Mouse (Mus musculus) limb, embryonic 12.5 days (tissue): ENCODE data around the gene Papola. TPM values are rescaled to one million over a fixed set of nuclear protein-coding genes. Genes with fewer than 3 reads are reported as not detected.

Source experiments
- ATAC-seq: fragments of 200-750 bp; cut with Nextera tagmentation; 2 replicates; pipeline ENCODE4 v1.8.0; 2017; ENCODE audit warnings: low read depth, moderate TSS enrichment; ENCODE audit not compliant: insufficient number of reproducible peaks, insufficient read depth, low FRiP score, low TSS enrichment
- H3K27ac ChIP-seq: fragments of 300-500 bp; sonication (generic); 2 replicates; pipeline ENCODE4 v1.5.1; 2016; ENCODE audit warnings: mild to moderate bottlenecking, moderate library complexity
- H3K27me3 ChIP-seq: fragments of 300-500 bp; sonication (generic); 2 replicates; pipeline ENCODE4 v1.6.1; 2016; ENCODE audit warnings: mild to moderate bottlenecking, moderate library complexity
- H3K36me3 ChIP-seq: fragments of 300-500 bp; sonication (generic); 2 replicates; pipeline ENCODE4 v1.6.1; 2016; ENCODE audit warnings: mild to moderate bottlenecking, moderate library complexity
- H3K4me1 ChIP-seq: fragments of 300-500 bp; sonication (generic); replicated peaks from 2 replicates; pipeline ENCODE4 v1.6.1; 2016
- H3K4me2 ChIP-seq: fragments of 300-500 bp; sonication (generic); 2 replicates; pipeline ENCODE4 v1.6.1; 2016; ENCODE audit warnings: mild to moderate bottlenecking, moderate library complexity
- H3K4me3 ChIP-seq: fragments of 300-500 bp; sonication (generic); replicated peaks from 2 replicates; pipeline ENCODE4 v1.5.1; 2016; ENCODE audit warnings: mild to moderate bottlenecking
- H3K9ac ChIP-seq: fragments of 300-500 bp; sonication (generic); replicated peaks from 2 replicates; pipeline ENCODE4 v1.6.1; 2016; ENCODE audit warnings: mild to moderate bottlenecking, moderate library complexity
- H3K9me3 ChIP-seq: fragments of 300-500 bp; sonication (generic); 2 replicates; pipeline ENCODE4 v1.6.1; 2016; ENCODE audit warnings: mild to moderate bottlenecking, moderate library complexity
- WGBS: fragments of 180-500 bp; shearing (Covaris S2); methylation state at CpG from one replicate; pipeline ENCODE4 v1.1.7; 2016; 5-methylcytosine and 5-hydroxymethylcytosine counted together
- polyA plus RNA-seq: library from polyadenylated mRNA; unstranded; fragments of >200 nt; fragmentation: Nextera tagmentation; extraction: Ambion mirVana; gene quantifications from 2 replicates; pipeline ENCODE4 v1.2.1, GENCODE M21; 2016

Papola gene
- polyA plus RNA-seq, 1 experiment from 2014 or later, result 289 TPM

DNA sequence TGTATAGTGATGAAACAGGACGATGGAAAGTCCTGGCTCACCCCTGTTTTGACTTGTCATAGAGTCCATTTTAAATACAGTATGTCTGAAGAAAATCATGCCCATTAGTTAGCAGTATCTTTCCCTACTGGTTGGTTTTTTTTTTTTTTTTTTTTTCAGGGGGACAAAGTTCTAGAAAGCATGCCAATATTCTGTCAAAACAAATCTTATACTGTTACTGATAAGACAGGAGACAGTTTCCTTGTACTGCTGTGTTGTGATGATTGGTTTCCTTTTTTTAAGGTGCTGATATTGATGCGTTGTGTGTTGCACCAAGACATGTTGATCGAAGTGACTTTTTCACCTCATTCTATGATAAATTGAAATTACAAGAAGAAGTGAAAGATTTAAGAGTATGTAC lies 21.7 kb downstream of the Papola start:
- Histone ChIP-seq H3K4me1 (no peaks in the 10 kb centered on the region), H3K9me3 (no peaks in the 10 kb centered on the region), H3K9ac (no peak overlapping the region), H3K27me3 (no peaks in the 10 kb centered on the region), H3K36me3 (peaks cover 91% of the 10 kb centered on the region), H3K4me3 (no peak overlapping the region), H3K27ac (no peak overlapping the region), H3K4me2 (no peak overlapping the region)
- WGBS, result 97% methylated on average over 3 of the region's 3 CpGs
- no peak for ATAC-seq

DNA sequence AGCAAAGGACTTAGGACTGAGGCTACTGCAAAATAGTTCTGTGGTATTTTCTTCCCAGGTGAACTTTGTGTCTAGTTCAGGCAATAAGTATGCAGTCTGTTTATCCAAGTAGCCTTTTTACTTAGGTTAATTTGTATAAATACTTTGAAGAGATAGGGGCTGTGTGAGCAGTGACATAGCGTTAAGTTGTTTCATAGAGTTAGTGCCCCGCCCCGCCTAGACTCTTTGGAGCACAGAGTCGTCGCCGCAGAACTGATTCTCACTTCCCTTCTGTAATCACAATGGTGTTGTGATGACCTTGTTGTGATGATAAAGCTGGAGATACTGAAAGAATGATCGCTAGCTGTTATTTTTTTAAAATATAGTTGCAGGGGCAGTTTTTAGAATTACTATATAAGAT lies 22.9 kb downstream of the Papola start:
- peaks cover 91% of the 10 kb centered on the region for H3K36me3 ChIP-seq
- WGBS, result 94% methylated on average over 7 of the region's 7 CpGs
- H3K4me3 ChIP-seq, result no peak overlapping the region
- H3K9ac ChIP-seq, result no peak overlapping the region
- no peak for ATAC-seq
- no peaks in the 10 kb centered on the region for H3K4me1 ChIP-seq
- H3K27ac ChIP-seq, result no peak overlapping the region
- H3K27me3 ChIP-seq, result no peaks in the 10 kb centered on the region
- H3K4me2 ChIP-seq, result no peak overlapping the region
- H3K9me3 ChIP-seq, result no peaks in the 10 kb centered on the region

DNA sequence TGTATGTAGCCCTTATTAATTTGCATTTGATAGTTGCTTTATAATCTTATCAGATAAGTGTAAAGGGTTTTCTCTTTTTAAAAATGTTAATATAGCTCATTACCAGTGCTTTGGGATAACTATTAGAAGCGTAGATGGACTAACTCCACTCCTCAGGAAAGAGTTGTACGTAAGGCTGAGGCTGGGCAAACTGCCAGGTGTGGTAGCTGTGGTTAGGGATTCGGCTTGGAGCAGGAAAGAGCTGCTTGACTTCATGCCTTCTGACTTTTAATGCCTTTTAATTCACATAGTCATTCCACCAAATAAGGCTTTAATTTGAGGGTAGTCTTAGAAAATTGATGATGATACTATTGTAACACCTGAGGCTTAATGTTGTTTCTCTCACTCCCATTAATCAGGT lies 24.5 kb downstream of the Papola start:
- peaks cover 88% of the 10 kb centered on the region for H3K36me3 ChIP-seq
- no peaks in the 10 kb centered on the region for H3K4me1 ChIP-seq
- no peak overlapping the region for H3K27ac ChIP-seq
- no peaks in the 10 kb centered on the region for H3K9me3 ChIP-seq
- H3K4me3 ChIP-seq, result no peak overlapping the region
- WGBS, result 73% methylated on average over 3 of the region's 3 CpGs
- H3K27me3 ChIP-seq, result no peaks in the 10 kb centered on the region
- no peak overlapping the region for H3K4me2 ChIP-seq
- no peak for ATAC-seq
- no peak overlapping the region for H3K9ac ChIP-seq

DNA sequence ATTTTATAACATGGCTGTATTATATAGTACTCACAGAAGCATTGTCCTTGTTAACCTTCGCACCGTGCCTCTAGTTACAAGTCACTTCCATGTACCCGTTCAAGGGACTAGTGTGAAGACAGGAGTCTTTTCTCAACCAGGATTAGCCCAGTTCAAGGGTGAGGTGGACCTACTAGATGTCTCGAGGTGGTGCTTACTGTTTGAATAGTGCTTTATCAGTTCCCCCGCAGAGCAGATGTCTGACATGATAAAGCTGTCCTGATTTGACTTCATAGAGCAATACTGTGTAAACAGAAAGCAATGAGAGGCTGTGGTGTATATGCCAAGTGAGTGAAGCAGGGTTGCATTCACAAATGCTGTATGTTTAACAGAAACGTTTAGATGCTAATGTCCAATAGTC lies 26.1 kb downstream of the Papola start:
- H3K27me3 ChIP-seq, result no peaks in the 10 kb centered on the region
- ATAC-seq, result no peak
- no peak overlapping the region for H3K4me2 ChIP-seq
- no peak overlapping the region for H3K4me3 ChIP-seq
- peaks cover 88% of the 10 kb centered on the region for H3K36me3 ChIP-seq
- no peaks in the 10 kb centered on the region for H3K9me3 ChIP-seq
- no peaks in the 10 kb centered on the region for H3K4me1 ChIP-seq
- H3K27ac ChIP-seq, result no peak overlapping the region
- no peak overlapping the region for H3K9ac ChIP-seq
- 91% methylated on average over 6 of the region's 6 CpGs for WGBS

DNA sequence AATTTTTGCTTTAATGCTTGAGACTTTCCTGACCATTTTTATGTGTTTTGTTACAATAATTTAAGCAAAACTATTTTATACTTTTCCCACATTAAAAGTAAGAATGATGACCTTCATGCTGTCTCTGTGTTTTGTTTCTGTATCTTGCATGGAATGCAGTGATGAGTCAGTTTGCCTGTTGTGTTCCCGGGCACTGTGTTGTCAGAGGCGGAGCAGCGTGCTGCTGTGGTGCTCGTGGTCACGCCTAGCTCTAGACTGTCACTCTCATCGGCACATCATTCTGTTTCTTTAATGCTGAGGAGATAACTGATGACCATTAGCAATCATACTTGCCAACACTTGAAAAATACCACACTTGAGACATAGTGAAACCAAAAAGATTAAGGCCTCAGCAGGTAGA lies 29.5 kb downstream of the Papola start:
- 92% methylated on average over 6 of the region's 6 CpGs for WGBS
- H3K27me3 ChIP-seq, result no peaks in the 10 kb centered on the region
- no peak overlapping the region for H3K27ac ChIP-seq
- no peak overlapping the region for H3K9ac ChIP-seq
- no peaks in the 10 kb centered on the region for H3K4me1 ChIP-seq
- peaks cover 79% of the 10 kb centered on the region for H3K36me3 ChIP-seq
- no peak for ATAC-seq
- no peaks in the 10 kb centered on the region for H3K9me3 ChIP-seq
- no peak overlapping the region for H3K4me3 ChIP-seq
- H3K4me2 ChIP-seq, result no peak overlapping the region

DNA sequence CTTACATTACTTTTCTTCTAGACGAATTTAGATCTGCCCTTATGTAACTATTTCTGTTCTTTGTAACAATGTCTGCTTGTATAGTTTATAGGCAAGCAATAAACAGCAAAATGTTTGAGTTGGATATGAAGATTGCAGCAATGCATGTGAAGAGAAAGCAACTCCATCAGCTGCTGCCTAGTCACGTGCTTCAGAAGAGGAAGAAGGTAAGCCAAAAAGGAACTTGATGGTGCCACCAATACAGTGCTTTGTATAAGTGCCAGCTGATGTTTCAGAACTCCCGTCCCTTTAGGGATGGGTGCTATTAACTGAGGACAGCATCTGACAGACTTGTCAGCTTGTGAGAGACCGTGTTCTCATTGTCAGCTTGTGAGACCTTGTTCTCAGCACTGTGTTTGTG lies 39.0 kb downstream of the Papola start:
- no peaks in the 10 kb centered on the region for H3K27me3 ChIP-seq
- no peak overlapping the region for H3K4me2 ChIP-seq
- H3K4me3 ChIP-seq, result no peak overlapping the region
- no peak for ATAC-seq
- H3K36me3 ChIP-seq, result peaks cover 98% of the 10 kb centered on the region
- H3K9ac ChIP-seq, result no peak overlapping the region
- 87% methylated on average over 4 of the region's 4 CpGs for WGBS
- no peaks in the 10 kb centered on the region for H3K9me3 ChIP-seq
- no peaks in the 10 kb centered on the region for H3K4me1 ChIP-seq
- H3K27ac ChIP-seq, result no peak overlapping the region

DNA sequence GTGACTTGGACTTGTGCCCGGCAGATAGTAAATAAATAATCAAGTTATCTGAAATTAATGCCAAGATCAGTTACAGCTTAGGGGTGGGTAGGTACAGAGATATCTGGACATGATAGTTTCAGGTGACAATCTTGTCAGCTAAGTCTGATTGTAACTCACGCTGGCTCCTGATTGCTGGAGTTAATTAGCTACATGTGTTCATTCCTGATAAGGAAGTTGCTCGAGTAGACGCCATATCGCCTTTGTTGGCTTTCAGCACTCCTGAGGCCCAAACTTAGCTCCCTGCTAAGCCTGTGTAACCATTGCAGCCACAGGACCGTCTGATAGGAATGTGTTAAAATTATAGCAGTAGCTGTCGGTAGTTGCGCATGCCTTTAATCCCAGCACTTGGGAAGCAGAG lies 40.2 kb downstream of the Papola start:
- peaks cover 98% of the 10 kb centered on the region for H3K36me3 ChIP-seq
- H3K9me3 ChIP-seq, result no peaks in the 10 kb centered on the region
- no peak for ATAC-seq
- no peak overlapping the region for H3K4me3 ChIP-seq
- H3K4me2 ChIP-seq, result no peak overlapping the region
- no peak overlapping the region for H3K27ac ChIP-seq
- H3K4me1 ChIP-seq, result no peaks in the 10 kb centered on the region
- 65% methylated on average over 8 of the region's 8 CpGs for WGBS
- H3K27me3 ChIP-seq, result no peaks in the 10 kb centered on the region
- no peak overlapping the region for H3K9ac ChIP-seq

DNA sequence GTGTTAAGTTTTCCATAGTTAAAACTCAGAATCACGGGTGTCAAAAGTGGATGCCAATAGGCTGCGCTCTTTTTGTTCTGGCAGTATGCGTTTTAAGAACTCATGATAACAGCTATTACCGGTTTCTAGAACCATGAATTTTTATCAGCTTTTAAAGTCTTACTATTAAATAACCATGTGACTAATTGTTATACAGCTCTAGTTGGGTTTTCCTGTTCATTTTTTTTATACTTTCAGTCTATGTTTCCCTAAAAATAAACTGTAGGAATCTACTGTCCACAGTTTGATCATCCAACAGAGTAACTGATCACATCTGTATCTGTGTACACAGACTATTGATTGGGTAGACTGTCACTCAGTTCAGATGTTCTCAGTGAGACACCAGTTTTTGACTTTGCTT lies 40.8 kb downstream of the Papola start:
- no peak overlapping the region for H3K27ac ChIP-seq
- no peak overlapping the region for H3K4me2 ChIP-seq
- no peaks in the 10 kb centered on the region for H3K27me3 ChIP-seq
- no peak overlapping the region for H3K9ac ChIP-seq
- no peak overlapping the region for H3K4me3 ChIP-seq
- 89% methylated on average over 4 of the region's 4 CpGs for WGBS
- no peaks in the 10 kb centered on the region for H3K4me1 ChIP-seq
- no peak for ATAC-seq
- H3K9me3 ChIP-seq, result no peaks in the 10 kb centered on the region
- H3K36me3 ChIP-seq, result peaks cover 97% of the 10 kb centered on the region

DNA sequence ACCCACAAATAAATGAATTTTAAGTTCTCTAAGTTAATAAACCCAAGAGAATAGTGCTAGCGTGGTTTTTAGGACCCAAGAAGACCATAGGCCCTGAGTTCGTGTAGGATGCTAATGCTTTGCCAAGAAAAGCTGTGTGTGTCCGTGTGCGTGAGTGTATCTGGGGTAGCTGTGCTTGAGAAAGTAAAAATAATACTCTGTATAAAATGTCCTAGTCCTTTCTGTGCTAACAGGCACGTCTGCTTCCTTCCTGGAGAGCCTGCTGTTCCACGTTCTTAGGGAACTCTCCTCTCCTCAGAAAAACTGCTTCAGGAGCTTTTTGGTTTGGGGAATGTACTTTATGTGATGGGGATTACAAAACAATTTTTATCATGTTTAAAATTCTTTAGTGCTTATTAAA lies 48.0 kb downstream of the Papola start:
- Histone ChIP-seq H3K36me3 (peaks cover 89% of the 10 kb centered on the region), H3K4me1 (no peaks in the 10 kb centered on the region), H3K4me3 (no peak overlapping the region), H3K4me2 (no peak overlapping the region), H3K9ac (no peak overlapping the region), H3K9me3 (no peaks in the 10 kb centered on the region), H3K27ac (no peak overlapping the region), H3K27me3 (no peaks in the 10 kb centered on the region)
- no peak for ATAC-seq
- WGBS, result 87% methylated on average over 6 of the region's 6 CpGs

DNA sequence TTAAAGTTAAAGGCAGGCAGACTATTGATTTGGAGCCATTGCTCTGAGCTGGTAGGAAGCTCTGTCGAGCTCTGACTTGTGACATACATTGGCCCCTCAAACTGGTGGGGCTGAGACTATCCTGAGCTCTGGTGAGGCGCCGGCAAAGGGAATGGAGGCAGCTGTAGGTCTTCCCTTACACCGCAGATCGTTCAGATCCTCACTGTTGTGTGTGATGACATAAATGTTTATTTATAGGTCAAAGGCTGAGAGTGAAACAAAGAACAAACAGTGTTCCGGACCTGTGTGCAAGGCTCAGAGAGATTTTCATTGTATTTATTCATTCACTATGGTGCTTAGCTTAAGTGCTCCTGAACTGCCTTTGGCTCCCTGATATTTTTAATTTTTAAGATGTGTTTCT lies 50.4 kb downstream of the Papola start:
- Histone ChIP-seq H3K4me2 (no peak overlapping the region), H3K4me3 (no peak overlapping the region), H3K9ac (no peak overlapping the region), H3K27ac (no peak overlapping the region), H3K9me3 (no peaks in the 10 kb centered on the region), H3K27me3 (no peaks in the 10 kb centered on the region), H3K4me1 (no peaks in the 10 kb centered on the region), H3K36me3 (peaks cover 83% of the 10 kb centered on the region)
- WGBS, result 83% methylated on average over 6 of the region's 6 CpGs
- ATAC-seq, result no peak

DNA sequence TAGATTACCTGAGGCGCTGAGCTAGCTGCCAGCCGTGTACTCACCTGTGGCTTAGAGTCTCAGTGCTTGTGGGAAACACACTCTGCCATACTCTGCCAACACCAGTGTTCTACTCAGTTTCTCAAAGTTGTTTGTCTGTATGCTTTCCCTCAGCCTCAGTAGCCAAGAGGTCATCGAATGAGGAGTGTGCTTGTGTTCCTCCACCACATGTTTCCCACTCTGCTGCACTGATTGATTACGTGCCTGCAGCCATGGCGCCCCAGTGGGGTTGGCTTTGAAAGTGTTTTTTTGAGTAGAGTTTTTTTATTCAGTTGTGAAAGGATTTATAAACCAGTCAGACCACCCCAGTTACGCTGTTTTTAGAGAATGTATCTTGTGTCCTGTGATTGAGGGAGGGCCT lies 51.1 kb downstream of the Papola start:
- no peaks in the 10 kb centered on the region for H3K9me3 ChIP-seq
- no peak overlapping the region for H3K27ac ChIP-seq
- no peaks in the 10 kb centered on the region for H3K27me3 ChIP-seq
- ATAC-seq, result no peak
- no peak overlapping the region for H3K9ac ChIP-seq
- H3K4me2 ChIP-seq, result no peak overlapping the region
- no peak overlapping the region for H3K4me3 ChIP-seq
- H3K36me3 ChIP-seq, result peaks cover 85% of the 10 kb centered on the region
- WGBS, result 60% methylated on average over 6 of the region's 6 CpGs
- H3K4me1 ChIP-seq, result no peaks in the 10 kb centered on the region

DNA sequence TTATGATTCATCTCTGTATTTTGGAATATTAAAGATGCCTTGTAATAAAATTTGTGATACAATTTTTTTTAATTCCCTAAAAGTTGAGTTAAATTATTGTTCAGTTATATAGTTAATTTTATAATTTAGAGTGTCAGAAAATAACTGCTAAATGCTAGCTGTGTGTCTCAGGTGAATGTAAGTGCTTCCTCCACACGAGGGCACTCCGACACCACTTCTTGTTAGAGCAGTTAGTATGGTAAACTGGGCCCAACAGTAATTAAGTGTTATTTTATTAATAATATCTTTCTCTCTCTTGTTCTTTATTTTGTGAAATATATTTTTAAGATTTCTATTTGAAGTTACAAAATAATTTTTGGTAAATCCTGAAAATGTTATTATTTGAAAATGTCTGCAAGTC lies 51.7 kb downstream of the Papola start:
- ATAC-seq, result no peak
- Histone ChIP-seq H3K27me3 (no peaks in the 10 kb centered on the region), H3K27ac (no peak overlapping the region), H3K4me3 (no peak overlapping the region), H3K9ac (no peak overlapping the region), H3K4me1 (no peaks in the 10 kb centered on the region), H3K9me3 (no peaks in the 10 kb centered on the region), H3K4me2 (no peak overlapping the region), H3K36me3 (peaks cover 85% of the 10 kb centered on the region)
- 85% methylated on average over 2 of the region's 2 CpGs for WGBS
